17 mouse cellular contexts compared by ENCODE assay signal in genomic region chr10:48813796-48814195, GRCm38 (mm10).
"Had no signal": no experiment of that assay in that cellular context is flagged by ENCODE, and none has a peak within 500 bp of the region (broad histone marks: within the 10 kb centered on the region; RNA-seq: fewer than 3 reads in every experiment).

No protein-coding gene starts in this region.

- H3K4me3 ChIP-seq: neural tube, embryonic 12.5 days; neural tube, embryonic 13.5 days; neural tube, embryonic 15.5 days; stomach, embryonic 15.5 days had no signal

- H3K9ac ChIP-seq: neural tube, embryonic 12.5 days; neural tube, embryonic 13.5 days; neural tube, embryonic 15.5 days; stomach, embryonic 15.5 days had no signal

- H3K36me3 ChIP-seq: neural tube, embryonic 12.5 days; neural tube, embryonic 13.5 days; neural tube, embryonic 15.5 days; stomach, embryonic 15.5 days had no signal

- H3K27me3 ChIP-seq: neural tube, embryonic 12.5 days; neural tube, embryonic 13.5 days; neural tube, embryonic 15.5 days; stomach, embryonic 15.5 days had no signal

- H3K4me1 ChIP-seq: neural tube, embryonic 12.5 days; neural tube, embryonic 13.5 days; neural tube, embryonic 15.5 days; stomach, embryonic 15.5 days had no signal

- H3K4me2 ChIP-seq: neural tube, embryonic 12.5 days; neural tube, embryonic 13.5 days; neural tube, embryonic 15.5 days; stomach, embryonic 15.5 days had no signal

- H3K9me3 ChIP-seq: neural tube, embryonic 12.5 days; neural tube, embryonic 13.5 days; neural tube, embryonic 15.5 days; stomach, embryonic 15.5 days had no signal

- H3K27ac ChIP-seq: neural tube, embryonic 12.5 days; neural tube, embryonic 13.5 days; neural tube, embryonic 15.5 days; stomach, embryonic 15.5 days; stomach, postnatal 0 days had no signal

- DNase-seq: retina, postnatal 1 day; right cerebral cortex, adult 18-20 months; right cerebral cortex, postnatal 14 days; right cerebral cortex, postnatal 25 days; right cerebral cortex, postnatal 4 days; spleen, adult 18-20 months; thymus, adult 18-20 months; thymus, adult 2 months; thymus, postnatal 14 days; thymus, postnatal 25 days; thymus, postnatal 36 days; thymus, postnatal 4 days had no signal
